Mouse (Mus musculus) hindbrain, embryonic 12.5 days (tissue): ENCODE measurements at regions not wholly inside any gene's neighbourhood (a gene's known extent, or its start where the extent isn't known, plus 50 kb on each side); places are given as distances from the start of the nearest gene placed in this dataset.

Experiments
- ATAC-seq: fragments of 200-750 bp; cut with Nextera tagmentation; 2 replicates; pipeline ENCODE4 v1.8.0; 2017; ENCODE audit warnings: moderate TSS enrichment; ENCODE audit not compliant: low FRiP score
- H3K27ac ChIP-seq: fragments of 300-500 bp; sonication (generic); 2 replicates; pipeline ENCODE4 v1.5.1; 2016; ENCODE audit warnings: mild to moderate bottlenecking
- H3K27me3 ChIP-seq: fragments of 300-500 bp; sonication (generic); 2 replicates; pipeline ENCODE4 v1.6.1; 2016; ENCODE audit warnings: mild to moderate bottlenecking
- H3K36me3 ChIP-seq: fragments of 300-500 bp; sonication (generic); 2 replicates; pipeline ENCODE4 v1.6.1; 2016; ENCODE audit warnings: mild to moderate bottlenecking
- H3K4me1 ChIP-seq: fragments of 300-500 bp; sonication (generic); 2 replicates; pipeline ENCODE4 v1.6.1; 2016
- H3K4me2 ChIP-seq: fragments of 300-500 bp; sonication (generic); replicated peaks from 2 replicates; pipeline ENCODE4 v1.6.1; 2016; ENCODE audit warnings: mild to moderate bottlenecking
- H3K4me3 ChIP-seq: fragments of 300-500 bp; sonication (generic); 2 replicates; pipeline ENCODE4 v1.5.1; 2016; ENCODE audit warnings: mild to moderate bottlenecking
- H3K9ac ChIP-seq: fragments of 300-500 bp; sonication (generic); 2 replicates; pipeline ENCODE4 v1.6.1; 2016; ENCODE audit warnings: mild to moderate bottlenecking, moderate library complexity
- H3K9me3 ChIP-seq: fragments of 300-500 bp; sonication (generic); replicated peaks from 2 replicates; pipeline ENCODE4 v1.6.1; 2016; ENCODE audit warnings: mild to moderate bottlenecking
- WGBS: fragments of 180-500 bp; shearing (Covaris S2); methylation state at CpG from one replicate; pipeline ENCODE4 v1.1.7; 2016; 5-methylcytosine and 5-hydroxymethylcytosine counted together

- WGBS: 94% methylated on average over 4 of the region's 4 CpGs
- H3K27ac ChIP-seq: no peak overlapping the region
- no peak for ATAC-seq
- no peak overlapping the region for H3K4me2 ChIP-seq
- H3K9ac ChIP-seq: no peak overlapping the region
- no peaks in the 10 kb centered on the region for H3K27me3 ChIP-seq
- H3K36me3 ChIP-seq: no peaks in the 10 kb centered on the region
- H3K9me3 ChIP-seq: 0 out of 2 replicates have a peak, but pooled peaks cover 6% of the 10 kb centered on the region
- H3K4me3 ChIP-seq: no peak overlapping the region
- H3K4me1 ChIP-seq: no peaks in the 10 kb centered on the region
These were observed 103.2 kb upstream of the Id2 start for GRCm38 (mm10) chr12:25200161-25200560.

DNA sequence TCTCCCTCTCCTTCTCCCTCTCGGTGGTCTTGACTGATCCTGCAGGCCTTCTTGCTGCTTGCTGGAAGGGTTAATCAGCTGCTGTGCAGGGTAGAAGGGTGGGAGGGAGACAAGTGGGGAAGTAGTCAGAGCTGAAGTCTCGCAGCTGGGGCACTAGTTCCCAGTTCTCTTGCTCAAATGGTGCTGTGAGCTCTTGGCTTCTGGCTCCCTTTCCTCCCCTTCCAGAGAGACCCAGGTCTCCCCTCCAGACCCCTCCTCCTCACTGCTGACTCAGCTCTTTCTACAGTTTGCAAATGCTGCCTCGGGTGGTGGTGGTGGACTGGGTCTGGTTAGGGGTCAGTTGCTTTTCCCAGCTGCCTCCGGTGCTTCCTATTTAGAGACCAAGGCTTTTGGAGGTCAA is 100.8 kb upstream of the Id2 start:
- Histone ChIP-seq H3K4me3 (no peak overlapping the region), H3K9me3 (0 out of 2 replicates have a peak, but pooled peaks cover 6% of the 10 kb centered on the region), H3K4me2 (no peak overlapping the region), H3K27ac (no peak overlapping the region), H3K4me1 (no peaks in the 10 kb centered on the region), H3K27me3 (no peaks in the 10 kb centered on the region), H3K36me3 (no peaks in the 10 kb centered on the region), H3K9ac (no peak overlapping the region)
- WGBS: 28% methylated on average over 3 of the region's 4 CpGs
- ATAC-seq: no peak

GRCm38 (mm10) chr12:25196022-25196421 is 99.1 kb upstream of the Id2 start:
- Histone ChIP-seq H3K27me3 (no peaks in the 10 kb centered on the region), H3K4me2 (no peak overlapping the region), H3K27ac (no peak overlapping the region), H3K4me1 (no peaks in the 10 kb centered on the region), H3K9ac (no peak overlapping the region), H3K4me3 (no peak overlapping the region), H3K9me3 (0 out of 2 replicates have a peak, but pooled peaks cover 4% of the 10 kb centered on the region), H3K36me3 (no peaks in the 10 kb centered on the region)
- WGBS: 97% methylated on average over 4 of the region's 4 CpGs
- no peak for ATAC-seq

- Histone ChIP-seq H3K27ac (no peak overlapping the region), H3K9ac (no peak overlapping the region), H3K36me3 (no peaks in the 10 kb centered on the region), H3K9me3 (no peaks in the 10 kb centered on the region), H3K27me3 (no peaks in the 10 kb centered on the region), H3K4me3 (no peak overlapping the region), H3K4me2 (no peak overlapping the region), H3K4me1 (peaks cover 3% of the 10 kb centered on the region; the same call in 1 of the 2 replicates)
- ATAC-seq: no peak
- WGBS: 85% methylated on average over 6 of the region's 6 CpGs
These were observed 95.3 kb upstream of the Id2 start for GRCm38 (mm10) chr12:25192216-25192615.

GRCm38 (mm10) chr12:25190360-25190759 is 93.4 kb upstream of the Id2 start:
- H3K9me3 ChIP-seq: no peaks in the 10 kb centered on the region
- no peak overlapping the region for H3K4me2 ChIP-seq
- H3K4me3 ChIP-seq: no peak overlapping the region
- no peak for ATAC-seq
- WGBS: 60% methylated on average over 6 of the region's 6 CpGs
- H3K27ac ChIP-seq: no peak overlapping the region
- no peak overlapping the region for H3K9ac ChIP-seq
- H3K4me1 ChIP-seq: peaks cover 3% of the 10 kb centered on the region; the same call in 1 of the 2 replicates
- no peaks in the 10 kb centered on the region for H3K36me3 ChIP-seq
- H3K27me3 ChIP-seq: no peaks in the 10 kb centered on the region

DNA sequence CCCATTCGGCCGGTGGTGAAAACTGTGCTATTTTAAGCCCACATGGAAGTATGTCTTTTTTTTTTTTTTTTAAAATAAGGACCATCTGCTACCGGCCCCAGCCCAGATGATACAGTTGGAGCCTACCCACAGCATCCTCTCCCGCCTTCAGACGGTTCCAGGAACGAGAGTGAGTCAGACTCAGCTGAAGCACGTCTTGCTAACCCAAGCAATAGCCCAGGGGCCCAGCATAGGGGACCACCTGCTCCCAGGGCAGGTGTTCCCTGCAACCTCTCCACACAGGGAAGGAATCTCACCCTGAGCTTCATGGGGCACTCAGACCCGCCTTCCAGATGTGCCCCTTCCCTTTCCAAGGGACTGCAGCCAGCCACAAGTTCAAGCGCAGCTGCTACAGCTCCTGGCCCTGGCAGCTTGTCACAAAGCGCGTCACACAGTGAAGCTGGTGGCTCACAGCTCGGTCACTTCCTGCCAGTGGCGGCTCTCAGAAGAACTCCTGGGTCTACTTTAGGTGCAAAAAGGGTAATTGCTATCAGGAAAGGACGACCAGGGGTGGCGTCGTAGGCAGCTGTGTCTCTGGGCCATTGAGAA is 92.3 kb upstream of the Id2 start:
- H3K27ac ChIP-seq: no peak overlapping the region
- WGBS: 77% methylated on average over 16 of the region's 16 CpGs
- H3K4me3 ChIP-seq: no peak overlapping the region
- H3K9me3 ChIP-seq: no peaks in the 10 kb centered on the region
- H3K4me1 ChIP-seq: peaks cover 3% of the 10 kb centered on the region; the same call in 1 of the 2 replicates
- no peak for ATAC-seq
- H3K9ac ChIP-seq: no peak overlapping the region
- no peaks in the 10 kb centered on the region for H3K27me3 ChIP-seq
- H3K4me2 ChIP-seq: no peak overlapping the region
- no peaks in the 10 kb centered on the region for H3K36me3 ChIP-seq

DNA sequence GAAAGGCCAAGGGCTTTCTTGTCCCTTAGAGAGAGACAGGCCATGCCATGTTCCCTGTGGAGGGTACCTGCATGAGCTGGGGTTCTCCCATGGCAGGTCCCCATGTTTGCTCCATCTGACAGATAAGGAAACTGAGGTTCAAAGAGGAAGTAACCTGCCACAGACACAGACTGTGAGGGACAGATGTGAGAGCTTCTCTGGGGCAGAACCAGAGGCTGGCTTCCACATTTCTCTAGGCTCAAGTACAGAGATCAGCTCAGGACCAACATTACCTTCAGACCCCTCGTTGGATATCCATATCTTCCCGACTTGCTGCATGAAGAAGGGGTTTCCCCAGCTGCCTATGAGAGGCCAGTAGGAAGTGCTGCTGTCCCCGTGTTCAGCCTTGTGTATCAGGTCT is 91.6 kb upstream of the Id2 start:
- no peak overlapping the region for H3K27ac ChIP-seq
- ATAC-seq: no peak
- 71% methylated on average over 3 of the region's 3 CpGs for WGBS
- H3K4me2 ChIP-seq: no peak overlapping the region
- no peaks in the 10 kb centered on the region for H3K36me3 ChIP-seq
- H3K27me3 ChIP-seq: no peaks in the 10 kb centered on the region
- peaks cover 3% of the 10 kb centered on the region; the same call in 1 of the 2 replicates for H3K4me1 ChIP-seq
- H3K4me3 ChIP-seq: no peak overlapping the region
- H3K9me3 ChIP-seq: no peaks in the 10 kb centered on the region
- no peak overlapping the region for H3K9ac ChIP-seq

DNA sequence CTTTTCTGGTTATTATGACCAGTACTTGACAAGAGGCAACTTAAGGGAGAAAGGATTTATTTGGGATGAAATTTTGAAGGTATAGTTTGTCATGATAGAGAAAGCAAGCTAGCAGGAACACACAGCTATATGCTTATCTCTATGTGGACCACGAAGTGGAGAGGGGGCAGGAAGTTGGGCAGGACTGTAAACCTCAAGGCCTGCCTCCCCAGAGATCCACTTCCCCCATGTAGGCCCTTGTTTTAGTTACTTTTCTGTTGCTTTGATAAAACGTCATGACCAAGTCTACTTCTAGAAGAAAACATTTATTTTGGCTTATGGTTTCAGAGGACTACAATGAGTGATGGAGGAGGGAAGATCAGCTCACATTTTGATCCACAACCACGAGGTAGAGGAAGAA is 90.3 kb upstream of the Id2 start:
- Histone ChIP-seq H3K4me3 (no peak overlapping the region), H3K4me2 (no peak overlapping the region), H3K36me3 (no peaks in the 10 kb centered on the region), H3K9me3 (no peaks in the 10 kb centered on the region), H3K27me3 (no peaks in the 10 kb centered on the region), H3K27ac (no peak overlapping the region), H3K4me1 (peaks cover 3% of the 10 kb centered on the region; the same call in 1 of the 2 replicates), H3K9ac (no peak overlapping the region)
- ATAC-seq: no peak
- 72% methylated on average over 3 of the region's 3 CpGs for whole genome bisulfite sequencing

DNA sequence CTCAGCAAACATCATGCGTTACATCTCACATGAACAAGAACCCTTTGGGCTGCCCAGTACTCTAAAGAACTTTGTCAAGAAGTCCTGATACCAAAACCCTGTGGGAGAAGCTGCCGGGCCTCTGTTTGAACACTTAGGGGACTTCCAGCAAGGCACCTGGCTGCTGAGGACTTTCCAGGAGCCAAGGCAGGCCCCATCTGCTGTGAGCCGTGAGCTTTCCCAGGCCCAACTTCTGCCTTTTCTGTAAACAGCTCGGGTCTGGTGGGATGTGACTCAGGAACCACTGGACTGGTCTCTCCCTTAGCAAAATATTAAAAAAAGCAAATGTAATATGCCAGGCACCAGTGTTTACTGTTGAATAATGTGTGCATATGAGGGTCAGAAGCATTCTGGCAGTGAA is 85.7 kb upstream of the Id2 start:
- no peaks in the 10 kb centered on the region for H3K4me1 ChIP-seq
- H3K9ac ChIP-seq: no peak overlapping the region
- 0 out of 2 replicates have a peak, but pooled peaks cover 5% of the 10 kb centered on the region for H3K9me3 ChIP-seq
- H3K27ac ChIP-seq: no peak overlapping the region
- H3K36me3 ChIP-seq: no peaks in the 10 kb centered on the region
- no peak overlapping the region for H3K4me2 ChIP-seq
- no peak for ATAC-seq
- 88% methylated on average over 4 of the region's 4 CpGs for WGBS
- H3K4me3 ChIP-seq: no peak overlapping the region
- no peaks in the 10 kb centered on the region for H3K27me3 ChIP-seq

- no peak overlapping the region for H3K27ac ChIP-seq
These were observed 84.4 kb upstream of the Id2 start for GRCm38 (mm10) chr12:25181317-25181716.

DNA sequence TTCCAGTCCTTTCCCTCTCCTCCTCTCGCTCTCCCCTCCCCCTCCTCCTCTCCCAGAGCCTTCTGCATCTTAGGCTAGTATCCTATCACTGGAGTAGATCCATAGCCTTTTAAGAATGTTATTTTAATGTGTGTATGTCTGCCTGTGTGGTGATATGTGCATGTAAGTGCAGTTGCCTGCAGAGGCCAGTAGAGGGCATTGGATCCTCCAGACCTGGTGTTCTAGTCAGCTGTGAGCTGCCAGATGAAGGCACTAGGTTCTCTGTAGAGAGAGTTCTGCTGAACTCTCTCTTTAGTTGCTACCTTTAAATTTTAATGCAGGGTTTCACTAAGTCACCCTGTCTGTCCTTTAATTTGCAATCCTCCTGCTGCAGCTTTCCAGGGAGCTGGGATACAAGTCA is 83.9 kb upstream of the Id2 start:
- Histone ChIP-seq H3K27ac (no peak overlapping the region), H3K36me3 (no peaks in the 10 kb centered on the region), H3K4me1 (no peaks in the 10 kb centered on the region), H3K9me3 (0 out of 2 replicates have a peak, but pooled peaks cover 5% of the 10 kb centered on the region), H3K9ac (no peak overlapping the region), H3K4me2 (no peak overlapping the region), H3K4me3 (no peak overlapping the region), H3K27me3 (no peaks in the 10 kb centered on the region)
- 86% methylated on average over 1 of the region's 1 CpGs for WGBS
- ATAC-seq: no peak

More at GRCm38 (mm10) chr12:25181317-25181716, 84.4 kb upstream of the Id2 start:
- Histone ChIP-seq H3K4me1 (no peaks in the 10 kb centered on the region), H3K4me3 (no peak overlapping the region), H3K4me2 (no peak overlapping the region), H3K36me3 (no peaks in the 10 kb centered on the region), H3K9ac (no peak overlapping the region), H3K27me3 (no peaks in the 10 kb centered on the region), H3K9me3 (0 out of 2 replicates have a peak, but pooled peaks cover 5% of the 10 kb centered on the region)
- WGBS: 85% methylated on average over 8 of the region's 8 CpGs
- ATAC-seq: no peak

GRCm38 (mm10) chr12:25180289-25180688 is 83.3 kb upstream of the Id2 start:
- Histone ChIP-seq H3K9me3 (0 out of 2 replicates have a peak, but pooled peaks cover 5% of the 10 kb centered on the region), H3K36me3 (no peaks in the 10 kb centered on the region), H3K9ac (no peak overlapping the region), H3K4me3 (no peak overlapping the region), H3K4me2 (no peak overlapping the region), H3K27me3 (no peaks in the 10 kb centered on the region), H3K27ac (no peak overlapping the region), H3K4me1 (no peaks in the 10 kb centered on the region)
- ATAC-seq: no peak
- WGBS: 76% methylated on average over 3 of the region's 3 CpGs

DNA sequence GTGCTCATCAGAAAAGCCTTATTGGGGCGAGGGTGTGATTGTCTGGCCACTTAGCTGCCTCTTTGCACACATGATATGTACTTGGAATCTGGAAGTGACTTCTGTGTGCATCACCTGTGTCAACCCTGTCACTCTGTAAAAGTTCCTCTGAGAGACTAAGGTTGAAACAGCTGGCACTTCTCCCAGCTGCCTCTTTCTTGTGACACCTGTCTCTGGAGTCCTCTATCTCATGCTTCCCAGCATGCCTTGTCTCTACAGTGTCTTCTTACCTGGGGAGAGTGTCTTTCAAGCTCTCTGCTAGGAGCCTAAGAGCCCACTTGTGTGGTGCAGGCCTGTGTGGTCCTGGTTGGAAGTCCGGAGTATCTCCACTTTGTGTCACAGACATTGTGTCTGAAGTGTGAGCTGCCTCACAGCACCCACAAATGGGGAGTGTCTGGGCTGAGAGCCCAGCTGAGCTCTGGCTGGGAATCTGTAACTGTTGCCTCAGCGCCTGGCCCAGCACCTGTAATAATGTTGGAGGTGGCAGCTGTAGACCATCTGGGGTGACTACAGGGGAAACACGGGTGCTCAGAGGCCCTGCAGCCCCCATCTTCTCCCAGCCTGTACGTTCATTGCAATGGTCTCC is 81.7 kb upstream of the Id2 start:
- H3K9ac ChIP-seq: no peak overlapping the region
- H3K4me1 ChIP-seq: no peaks in the 10 kb centered on the region
- 0 out of 2 replicates have a peak, but pooled peaks cover 5% of the 10 kb centered on the region for H3K9me3 ChIP-seq
- H3K36me3 ChIP-seq: no peaks in the 10 kb centered on the region
- WGBS: 84% methylated on average over 5 of the region's 5 CpGs
- no peak overlapping the region for H3K4me2 ChIP-seq
- H3K4me3 ChIP-seq: no peak overlapping the region
- no peaks in the 10 kb centered on the region for H3K27me3 ChIP-seq
- ATAC-seq: no peak
- no peak overlapping the region for H3K27ac ChIP-seq
